Mouse (Mus musculus) limb, embryonic 13.5 days (tissue): ENCODE measurements around the gene Cnga1. TPM values are rescaled to one million over a fixed set of nuclear protein-coding genes. Genes with fewer than 3 reads are reported as not detected.
"Not testable (repeated sequence)": the region's sequence is repeated elsewhere in the genome, so short reads cannot be mapped to it uniquely, and the experiment has no call there.

ENCODE experiments used
- ATAC-seq: fragments of 200-750 bp; cut with Nextera tagmentation; 2 replicates; pipeline ENCODE4 v1.8.0; 2017; ENCODE audit warnings: low read depth, moderate number of reproducible peaks, moderate TSS enrichment; ENCODE audit not compliant: low FRiP score
- H3K27ac ChIP-seq: fragments of 300-500 bp; sonication (generic); 2 replicates; pipeline ENCODE4 v1.5.1; 2015; ENCODE audit warnings: inconsistent platforms, mild to moderate bottlenecking, moderate library complexity
- H3K27me3 ChIP-seq: fragments of 300-500 bp; sonication (generic); 2 replicates; pipeline ENCODE4 v1.6.1; 2015; ENCODE audit warnings: mild to moderate bottlenecking, inconsistent platforms
- H3K36me3 ChIP-seq: fragments of 300-500 bp; sonication (generic); 2 replicates; pipeline ENCODE4 v1.6.1; 2015; ENCODE audit warnings: inconsistent platforms, mild to moderate bottlenecking, moderate library complexity
- H3K4me1 ChIP-seq: fragments of 300-500 bp; sonication (generic); 2 replicates; pipeline ENCODE4 v1.6.1; 2015; ENCODE audit warnings: inconsistent platforms
- H3K4me2 ChIP-seq: fragments of 300-500 bp; sonication (generic); replicated peaks from 2 replicates; pipeline ENCODE4 v1.6.1; 2015; ENCODE audit warnings: inconsistent platforms, mild to moderate bottlenecking, moderate library complexity
- H3K4me3 ChIP-seq: fragments of 300-500 bp; sonication (generic); 2 replicates; pipeline ENCODE4 v1.5.1; 2015; ENCODE audit warnings: moderate library complexity, mild to moderate bottlenecking, inconsistent platforms
- H3K9ac ChIP-seq: fragments of 300-500 bp; sonication (generic); 2 replicates; pipeline ENCODE4 v1.6.1; 2015; ENCODE audit warnings: mild to moderate bottlenecking, inconsistent platforms
- H3K9me3 ChIP-seq: fragments of 300-500 bp; sonication (generic); 2 replicates; pipeline ENCODE4 v1.6.1; 2016; ENCODE audit warnings: inconsistent platforms
- WGBS: fragments of 180-500 bp; shearing (Covaris S2); methylation state at CpG from one replicate; pipeline ENCODE4 v1.1.7; 2015; 5-methylcytosine and 5-hydroxymethylcytosine counted together
- polyA plus RNA-seq: library from polyadenylated mRNA; unstranded; fragments of >200 nt; fragmentation: Nextera tagmentation; extraction: Ambion mirVana; gene quantifications from 2 replicates; pipeline ENCODE4 v1.2.1, GENCODE M21; 2015

Gene Cnga1
- polyA plus RNA-seq, 1 experiment from 2014 or later, result not detected

DNA sequence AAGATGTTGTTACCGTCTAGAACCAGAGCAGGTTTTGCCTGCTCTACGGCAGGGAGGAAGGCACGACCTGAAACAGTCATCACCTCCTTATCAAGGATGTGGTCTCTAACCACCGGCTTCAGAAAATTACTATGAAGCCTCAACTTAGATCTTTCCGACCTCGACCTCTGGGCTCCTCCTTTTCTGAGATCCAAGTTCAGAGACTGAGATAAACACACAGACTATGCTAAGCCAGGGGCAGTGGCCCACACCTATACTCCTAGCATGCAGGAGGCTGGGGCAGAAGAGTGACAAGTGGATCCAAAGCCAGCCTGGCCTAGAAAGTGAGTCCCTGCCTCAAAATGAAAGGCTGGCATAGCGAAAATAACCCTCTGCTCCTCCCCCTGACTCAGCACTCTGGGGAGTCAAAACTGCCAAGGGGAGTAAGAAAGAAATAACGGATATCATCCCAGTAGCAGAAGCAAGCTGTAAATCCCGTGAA, 9.2 kb downstream of the Cnga1 start:
- no peaks in the 10 kb centered on the region for H3K4me1 ChIP-seq
- H3K36me3 ChIP-seq, result no peaks in the 10 kb centered on the region
- WGBS, result 82% methylated on average over 9 of the region's 9 CpGs
- no peaks in the 10 kb centered on the region for H3K9me3 ChIP-seq
- H3K27ac ChIP-seq, result no peak overlapping the region
- no peak overlapping the region for H3K9ac ChIP-seq
- H3K27me3 ChIP-seq, result no peaks in the 10 kb centered on the region
- ATAC-seq, result no peak
- H3K4me3 ChIP-seq, result no peak overlapping the region
- no peak overlapping the region for H3K4me2 ChIP-seq

DNA sequence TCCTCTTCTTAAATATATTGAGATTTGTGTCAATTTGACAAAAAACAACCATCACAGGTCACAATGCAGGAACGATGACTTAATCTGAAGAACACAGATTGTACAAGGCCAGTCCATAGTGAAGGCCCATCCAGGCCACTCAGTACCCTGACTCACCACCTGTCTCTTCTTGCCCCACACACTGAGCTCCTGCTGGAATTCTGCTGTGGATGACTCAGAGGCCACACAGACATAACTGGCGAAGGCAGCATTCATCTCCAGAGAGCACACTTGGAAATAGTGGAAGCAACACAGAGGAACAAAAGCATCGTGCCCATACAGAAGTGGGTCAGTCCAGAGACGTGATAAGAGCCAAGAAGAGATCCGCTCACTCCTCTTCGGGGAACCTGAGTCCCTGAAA, 14.0 kb downstream of the Cnga1 start:
- no peak overlapping the region for H3K9ac ChIP-seq
- no peak for ATAC-seq
- H3K4me1 ChIP-seq, result no peaks in the 10 kb centered on the region
- no peak overlapping the region for H3K4me3 ChIP-seq
- H3K27me3 ChIP-seq, result no peaks in the 10 kb centered on the region
- no peaks in the 10 kb centered on the region for H3K9me3 ChIP-seq
- H3K4me2 ChIP-seq, result no peak overlapping the region
- no peaks in the 10 kb centered on the region for H3K36me3 ChIP-seq
- WGBS, result 85% methylated on average over 6 of the region's 6 CpGs
- H3K27ac ChIP-seq, result no peak overlapping the region

DNA sequence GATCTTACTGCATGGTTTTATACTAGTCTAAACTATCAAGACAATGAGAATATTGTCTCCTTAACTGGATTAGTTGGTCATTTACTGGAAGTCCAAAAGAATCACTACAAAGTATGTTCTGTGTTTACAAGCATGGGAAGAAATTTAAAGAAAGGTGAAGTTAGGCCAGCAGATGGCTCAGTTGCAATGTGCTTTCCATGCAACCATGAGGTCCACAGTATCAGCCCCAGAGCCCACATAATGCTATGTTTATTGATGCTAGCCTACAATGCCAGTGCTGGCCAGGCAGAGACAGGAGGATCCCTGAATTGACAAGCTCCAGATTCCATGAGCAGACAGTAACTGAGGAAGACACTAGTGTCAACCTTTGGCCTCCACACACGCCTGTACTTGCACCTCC, 23.1 kb downstream of the Cnga1 start:
- H3K36me3 ChIP-seq, result no peaks in the 10 kb centered on the region
- no peaks in the 10 kb centered on the region for H3K4me1 ChIP-seq
- no peaks in the 10 kb centered on the region for H3K9me3 ChIP-seq
- H3K27me3 ChIP-seq, result no peaks in the 10 kb centered on the region
- H3K27ac ChIP-seq, result no peak overlapping the region
- WGBS, result 89% methylated on average over 1 of the region's 1 CpGs
- no peak overlapping the region for H3K4me3 ChIP-seq
- no peak overlapping the region for H3K4me2 ChIP-seq
- no peak overlapping the region for H3K9ac ChIP-seq
- ATAC-seq, result no peak

DNA sequence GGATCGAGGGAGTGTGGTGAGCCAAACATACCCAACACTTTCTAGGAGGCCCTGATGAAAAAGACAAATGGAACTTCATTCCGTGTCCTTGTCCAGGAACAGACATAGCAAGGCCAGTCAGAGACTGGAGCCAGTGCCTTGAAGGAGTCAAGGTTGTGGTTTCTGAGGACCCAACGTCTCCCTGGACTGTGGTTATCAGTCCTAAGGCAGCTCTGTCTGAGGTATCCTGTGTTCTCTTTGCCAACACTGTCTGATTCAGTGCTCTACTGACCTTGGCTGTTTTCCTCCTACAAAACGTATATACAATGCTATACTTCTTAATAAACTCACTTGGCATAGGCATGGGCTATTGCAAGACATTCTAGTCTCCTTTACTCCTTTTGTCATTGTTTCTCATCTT, 26.7 kb downstream of the Cnga1 start:
- no peak for ATAC-seq
- H3K36me3 ChIP-seq, result no peaks in the 10 kb centered on the region
- H3K4me3 ChIP-seq, result no peak overlapping the region
- no peak overlapping the region for H3K27ac ChIP-seq
- no peaks in the 10 kb centered on the region for H3K9me3 ChIP-seq
- H3K27me3 ChIP-seq, result no peaks in the 10 kb centered on the region
- 81% methylated on average over 4 of the region's 4 CpGs for WGBS
- no peak overlapping the region for H3K9ac ChIP-seq
- H3K4me2 ChIP-seq, result no peak overlapping the region
- no peaks in the 10 kb centered on the region for H3K4me1 ChIP-seq

DNA sequence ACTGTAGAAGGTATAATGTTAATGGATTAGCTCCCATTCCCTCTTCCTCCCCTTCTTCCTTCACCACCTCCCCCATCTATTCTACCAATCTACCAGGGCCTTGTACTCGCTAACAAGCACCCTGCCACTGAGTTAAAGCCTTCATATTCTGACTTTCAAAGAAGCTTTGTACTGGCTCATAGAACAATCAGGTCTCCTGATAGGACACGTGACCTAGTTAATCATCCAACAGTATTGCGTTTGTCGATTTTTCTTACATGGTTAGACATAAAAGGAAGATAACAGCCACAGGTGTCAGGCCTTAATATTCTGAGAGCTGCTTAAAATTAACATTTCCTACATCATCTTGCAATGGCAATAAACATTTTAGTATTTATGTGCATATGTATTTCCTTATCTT, 40.9 kb downstream of the Cnga1 start:
- no peak for ATAC-seq
- H3K9ac ChIP-seq, result no peak overlapping the region
- H3K4me2 ChIP-seq, result no peak overlapping the region
- no peak overlapping the region for H3K27ac ChIP-seq
- H3K27me3 ChIP-seq, result no peaks in the 10 kb centered on the region
- H3K4me3 ChIP-seq, result no peak overlapping the region
- no peaks in the 10 kb centered on the region for H3K9me3 ChIP-seq
- H3K4me1 ChIP-seq, result no peaks in the 10 kb centered on the region
- no peaks in the 10 kb centered on the region for H3K36me3 ChIP-seq
- WGBS, result 91% methylated on average over 4 of the region's 4 CpGs

DNA sequence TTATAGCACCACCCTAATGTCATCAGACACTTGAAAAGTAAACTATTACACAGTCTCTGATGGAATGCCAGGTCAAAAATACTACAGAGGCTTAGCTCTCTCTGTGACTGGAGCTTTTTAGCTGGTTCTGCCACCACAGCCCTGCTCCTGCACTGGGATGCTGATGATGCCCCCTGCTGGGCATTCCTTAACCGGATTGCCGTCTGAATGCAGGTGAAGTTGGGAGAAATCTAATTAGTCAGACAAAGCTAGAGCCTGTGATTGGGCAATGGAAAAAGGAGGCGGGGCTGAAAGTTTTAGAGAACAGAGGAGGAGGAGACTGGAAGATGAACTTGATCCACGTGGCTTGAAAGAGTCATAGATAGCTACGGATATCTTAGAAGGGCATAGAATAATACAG, 43.1 kb downstream of the Cnga1 start:
- Histone ChIP-seq H3K4me3 (no peak overlapping the region), H3K36me3 (no peaks in the 10 kb centered on the region), H3K9me3 (no peaks in the 10 kb centered on the region), H3K27ac (no peak overlapping the region), H3K9ac (no peak overlapping the region), H3K4me2 (no peak overlapping the region), H3K27me3 (no peaks in the 10 kb centered on the region), H3K4me1 (no peaks in the 10 kb centered on the region)
- 14% methylated on average over 5 of the region's 5 CpGs for WGBS
- ATAC-seq, result no peak

DNA sequence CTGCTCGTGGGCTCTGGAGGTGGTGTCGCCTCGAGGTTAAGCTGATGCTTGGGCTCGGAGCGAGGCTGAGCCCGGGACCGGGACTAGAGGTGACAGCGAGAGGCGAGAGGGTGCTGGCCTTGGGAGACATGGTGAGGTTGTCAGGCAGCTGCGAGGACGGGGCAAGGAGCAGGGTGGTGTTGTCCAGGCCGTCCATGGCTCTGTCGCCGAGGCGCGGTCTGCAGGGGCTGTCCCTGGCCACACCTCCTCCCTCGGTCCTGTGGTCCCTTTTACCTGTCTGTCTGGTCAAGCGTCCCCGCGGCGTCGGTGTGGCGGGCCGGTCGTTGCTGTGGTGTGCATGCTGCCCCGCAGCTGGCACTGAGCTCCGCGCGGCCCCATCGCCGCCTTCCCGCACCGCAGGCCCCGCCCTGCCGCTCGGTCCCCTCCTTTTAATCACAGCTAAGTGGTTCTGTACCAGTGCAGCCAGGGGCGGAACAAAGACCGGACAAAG, 56.8 kb downstream of the Cnga1 start, which contains the start of gene Gm5868:
Gm5868 (minus strand) TSS at position 360 of the 490 bp plus-strand sequence.
- H3K27me3 ChIP-seq, result peaks cover 27% of the 10 kb centered on the region

DNA sequence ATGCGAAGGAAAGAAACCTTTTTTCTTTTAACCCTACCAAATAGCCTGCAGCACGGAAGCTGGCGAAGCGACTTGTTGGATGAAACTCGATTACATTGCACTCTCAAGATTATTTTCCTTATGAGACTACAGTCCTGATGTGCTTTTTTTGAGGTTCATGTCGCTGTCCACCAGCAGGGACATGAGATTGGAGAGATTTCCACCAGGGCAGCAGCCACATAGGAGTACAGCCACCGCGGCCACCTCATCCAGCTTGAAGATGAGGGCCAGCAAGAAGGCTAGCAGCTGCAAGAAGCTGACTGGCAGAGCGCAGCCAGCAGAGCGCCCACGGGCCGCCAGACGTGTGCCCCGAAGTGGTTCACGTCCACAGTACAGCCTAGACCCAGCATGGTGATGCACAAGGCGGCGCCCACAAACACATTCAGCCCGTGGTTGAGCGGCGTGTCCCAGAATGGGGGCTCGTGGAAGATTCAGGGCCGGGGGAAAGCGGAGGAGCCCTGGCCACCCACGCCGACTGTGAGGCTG, 57.3 kb downstream of the Cnga1 start:
- H3K27ac ChIP-seq, H3K4me1 ChIP-seq, ATAC-seq, H3K9me3 ChIP-seq, H3K36me3 ChIP-seq: not testable (repeated sequence)
- Histone ChIP-seq H3K4me3 (peak overlapping the region; percentile 43), H3K27me3 (peaks cover 29% of the 10 kb centered on the region), H3K4me2 (peak overlapping the region; percentile 68), H3K9ac (peak overlapping the region; percentile 43; the same call in 1 of the 2 replicates)
- WGBS, result 48% methylated on average over 25 of the region's 25 CpGs

More for the DNA sequence above, 56.8 kb downstream of the Cnga1 start, which contains the start of gene Gm5868:
- H3K4me3 ChIP-seq, result peak within 1 kb of the TSS; percentile 43
- no peak within 1 kb of the TSS for H3K27ac ChIP-seq
- H3K4me1 ChIP-seq, result no peaks in the 10 kb centered on the region
- no peaks in the 10 kb centered on the region for H3K9me3 ChIP-seq
- peak; percentile 61; the same call in 1 of the 2 replicates for ATAC-seq
- peak within 1 kb of the TSS; percentile 68 for H3K4me2 ChIP-seq
- peak within 1 kb of the TSS; percentile 43 for H3K9ac ChIP-seq
- H3K36me3 ChIP-seq, result no peaks in the 10 kb centered on the region
- 2% methylated on average over 38 of the region's 38 CpGs for WGBS

DNA sequence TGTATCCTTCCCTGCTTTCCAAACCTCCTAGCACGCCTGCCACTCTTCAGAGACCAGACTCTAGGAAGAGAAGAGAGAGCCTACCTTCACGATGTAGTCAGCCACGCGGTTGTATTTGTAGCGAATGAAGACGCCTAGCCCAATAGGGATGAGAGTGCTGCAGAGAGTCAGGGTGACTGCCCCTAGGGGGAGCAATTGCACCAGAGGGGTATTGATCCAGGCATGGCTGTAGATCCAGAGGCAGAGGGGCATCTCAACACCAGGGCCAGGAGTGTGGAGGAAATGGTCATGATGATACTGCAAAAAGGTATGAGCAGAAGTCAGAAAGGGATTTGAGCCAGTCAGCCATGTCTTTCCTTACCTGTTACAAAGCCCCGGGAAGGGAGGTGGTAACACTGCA, 58.0 kb downstream of the Cnga1 start:
- H3K9me3 ChIP-seq, H3K4me3 ChIP-seq, H3K4me2 ChIP-seq, H3K9ac ChIP-seq, H3K36me3 ChIP-seq, H3K27ac ChIP-seq, H3K4me1 ChIP-seq, ATAC-seq: not testable (repeated sequence)
- 52% methylated on average over 7 of the region's 7 CpGs for WGBS
- peaks cover 36% of the 10 kb centered on the region for H3K27me3 ChIP-seq

DNA sequence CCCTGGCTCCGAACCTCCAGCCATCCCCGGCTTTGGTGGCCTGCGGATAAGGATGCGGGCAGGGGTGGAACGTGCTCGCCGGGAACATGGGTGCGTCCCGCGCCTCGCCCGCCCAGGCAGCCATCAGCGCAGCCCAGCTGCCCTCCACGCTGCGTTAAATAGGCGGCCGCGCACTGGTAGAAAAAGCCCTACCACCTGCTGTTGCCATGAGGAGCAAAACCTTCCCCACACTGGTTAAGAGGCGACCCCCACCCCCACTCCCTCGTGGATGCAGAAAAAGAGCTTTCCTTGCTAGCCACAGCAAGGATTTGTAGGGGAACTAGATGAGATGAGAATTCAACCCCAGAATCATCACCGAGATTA, 63.1 kb downstream of the Cnga1 start, which contains the start of gene Zar1:
Zar1 (minus strand) TSS at position 285 of the 363 bp plus-strand sequence.
- not testable (repeated sequence) for H3K4me1 ChIP-seq, H3K9me3 ChIP-seq, H3K36me3 ChIP-seq, H3K27ac ChIP-seq
- 0 out of 2 replicates have a peak, but pooled peaks have one; percentile 45 for ATAC-seq
- WGBS, result 7% methylated on average over 15 of the region's 21 CpGs
- Histone ChIP-seq H3K9ac (peak within 1 kb of the TSS; percentile 66), H3K4me3 (peak within 1 kb of the TSS; percentile 50), H3K27me3 (peaks cover 33% of the 10 kb centered on the region), H3K4me2 (peak within 1 kb of the TSS; percentile 85)

DNA sequence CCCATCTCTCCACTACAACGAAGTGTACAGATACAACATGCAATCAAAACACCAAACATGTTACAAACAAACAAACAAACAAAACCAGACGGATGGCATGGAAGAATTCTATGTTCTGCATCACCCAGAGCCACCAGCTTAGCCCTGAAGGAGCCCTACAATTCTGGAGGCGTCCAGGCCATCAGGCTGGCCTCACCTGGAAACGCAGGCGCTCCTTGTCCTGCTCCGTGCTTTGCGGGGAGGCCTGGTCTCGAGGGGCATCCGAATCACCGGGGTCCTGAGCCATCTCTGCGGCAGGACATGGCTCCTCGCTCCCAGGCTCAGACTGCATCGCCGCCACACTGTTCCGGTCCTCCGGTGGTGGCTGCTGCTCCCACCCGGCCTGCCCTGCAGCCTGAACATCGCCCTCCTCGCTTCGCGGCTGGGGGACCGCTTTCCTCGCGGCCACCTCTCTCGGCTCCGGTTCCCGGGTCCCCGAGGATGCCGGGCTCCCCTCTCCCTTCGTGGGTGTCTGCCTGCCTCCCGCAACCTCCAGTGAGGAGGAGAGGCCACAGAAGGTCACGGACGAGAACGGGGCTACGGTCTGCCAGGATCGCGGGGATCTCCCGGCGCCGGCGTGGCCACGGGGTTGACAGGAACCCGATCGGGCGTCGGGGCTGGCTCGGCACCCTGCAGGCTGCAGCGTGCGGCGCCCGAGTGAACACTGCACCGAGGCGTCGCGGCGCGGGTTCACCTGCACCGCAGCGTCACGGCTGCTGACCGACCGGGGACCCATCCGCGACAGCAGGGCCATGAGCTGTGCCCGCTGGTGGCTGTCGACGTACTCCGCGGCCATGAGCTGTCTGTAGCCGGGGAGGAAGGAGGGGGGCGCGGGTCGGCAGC, 63.7 kb downstream of the Cnga1 start:
- Histone ChIP-seq H3K4me2 (peak overlapping the region; percentile 85), H3K4me3 (peak overlapping the region; percentile 50), H3K9ac (peak overlapping the region; percentile 66), H3K27me3 (peaks cover 30% of the 10 kb centered on the region)
- WGBS, result 7% methylated on average over 55 of the region's 73 CpGs
- H3K9me3 ChIP-seq, H3K4me1 ChIP-seq, H3K36me3 ChIP-seq, H3K27ac ChIP-seq: not testable (repeated sequence)
- ATAC-seq, result peak; percentile 73

DNA sequence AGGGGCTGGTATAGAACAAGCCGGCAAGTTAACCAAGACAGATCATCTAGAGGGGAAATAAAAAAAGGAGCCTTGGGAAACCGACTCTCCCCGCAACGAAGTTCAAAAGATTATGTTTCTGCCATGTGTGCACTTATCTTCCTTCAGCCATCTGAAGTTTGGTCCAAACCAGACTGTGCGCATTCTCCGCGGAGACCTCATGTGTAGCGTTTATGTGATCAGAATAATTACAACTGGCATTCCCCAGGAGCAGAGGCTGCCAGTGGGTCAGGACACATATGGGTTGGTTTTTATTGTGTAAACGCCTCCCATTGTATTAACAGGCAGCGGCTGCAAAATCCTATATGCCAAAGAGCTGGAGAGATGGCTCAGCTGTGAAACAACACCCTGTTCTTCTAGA, 64.5 kb downstream of the Cnga1 start:
- peaks cover 30% of the 10 kb centered on the region for H3K27me3 ChIP-seq
- ATAC-seq, result 0 out of 2 replicates have a peak, but pooled peaks have one; percentile 21
- not testable (repeated sequence) for H3K4me3 ChIP-seq, H3K27ac ChIP-seq, H3K4me1 ChIP-seq, H3K36me3 ChIP-seq, H3K9ac ChIP-seq, H3K9me3 ChIP-seq
- H3K4me2 ChIP-seq, result peak overlapping the region; percentile 85
- WGBS, result 28% methylated on average over 10 of the region's 10 CpGs
